Mouse (Mus musculus) adrenal gland, postnatal 36 days (tissue): ENCODE results near the gene Prkag2. TPM values are rescaled to one million over a fixed set of nuclear protein-coding genes. Genes with fewer than 3 reads are reported as not detected.

ENCODE experiments used
- DNase-seq, 2 experiments: peaks; one replicate each; pipeline ENCODE4 v3.0.0; 2021; ENCODE audit warnings: mixed read lengths in 1 of 2
- total RNA-seq, 2 experiments: library from RNA; stranded (reverse); gene quantifications; 2 replicates each; pipeline ENCODE4 v1.2.3; 2021

Prkag2 gene
- total RNA-seq, 2 experiments from 2014 or later, result 36.8 to 42.7 TPM

- DNase-seq, result no peak
Measured at GRCm38 (mm10) chr5:24969241-24969880, 131.1 kb downstream of the Prkag2 start.

GRCm38 (mm10) chr5:24968792-24969191, 131.7 kb downstream of the Prkag2 start:
- no peak for DNase-seq

GRCm38 (mm10) chr5:24967898-24968535, 132.4 kb downstream of the Prkag2 start:
- DNase-seq, result no peak

- no peak for DNase-seq
Measured at GRCm38 (mm10) chr5:24963776-24964175, 136.7 kb downstream of the Prkag2 start.

GRCm38 (mm10) chr5:24960791-24961190, 139.7 kb downstream of the Prkag2 start:
- DNase-seq, result peak; percentile 31 to 68

- no peak for DNase-seq
Measured at GRCm38 (mm10) chr5:24959758-24960157, 140.7 kb downstream of the Prkag2 start.

GRCm38 (mm10) chr5:24958596-24958995, 141.8 kb downstream of the Prkag2 start:
- DNase-seq, result no peak

GRCm38 (mm10) chr5:24956891-24957290, 143.6 kb downstream of the Prkag2 start:
- DNase-seq, result no peak

- DNase-seq, result no peak
Measured at GRCm38 (mm10) chr5:24952842-24953741, 147.3 kb downstream of the Prkag2 start.

GRCm38 (mm10) chr5:24952212-24952611, 148.2 kb downstream of the Prkag2 start:
- no peak for DNase-seq

GRCm38 (mm10) chr5:24950891-24951574, 149.4 kb downstream of the Prkag2 start:
- no peak for DNase-seq

GRCm38 (mm10) chr5:24950039-24950438, 150.4 kb downstream of the Prkag2 start:
- no peak for DNase-seq

- DNase-seq, result no peak
Measured at GRCm38 (mm10) chr5:24938046-24938822, 162.2 kb downstream of the Prkag2 start.

GRCm38 (mm10) chr5:24936451-24936850, 164.0 kb downstream of the Prkag2 start:
- no peak for DNase-seq

- no peak for DNase-seq
Measured at GRCm38 (mm10) chr5:24935446-24935845, 165.0 kb downstream of the Prkag2 start.

GRCm38 (mm10) chr5:24933760-24934159, 166.7 kb downstream of the Prkag2 start:
- DNase-seq, result no peak

GRCm38 (mm10) chr5:24931578-24932185, 168.8 kb downstream of the Prkag2 start:
- DNase-seq, result no peak

GRCm38 (mm10) chr5:24930831-24931577, 169.4 kb downstream of the Prkag2 start:
- no peak for DNase-seq

- no peak for DNase-seq
Measured at GRCm38 (mm10) chr5:24928816-24929215, 171.6 kb downstream of the Prkag2 start.

- DNase-seq, result no peak
Measured at GRCm38 (mm10) chr5:24927706-24928105, 172.7 kb downstream of the Prkag2 start.
